Mouse (Mus musculus) limb, embryonic 14.5 days (tissue): ENCODE measurements at regions not wholly inside any gene's neighbourhood (a gene's known extent, or its start where the extent isn't known, plus 50 kb on each side); places are given as distances from the start of the nearest gene placed in this dataset.
"Not testable (repeated sequence)": the region's sequence is repeated elsewhere in the genome, so short reads cannot be mapped to it uniquely, and the experiment has no call there.

Experiments
- ATAC-seq: fragments of 200-750 bp; cut with Nextera tagmentation; 2 replicates; pipeline ENCODE4 v1.8.0; 2017; ENCODE audit warnings: low read depth, moderate number of reproducible peaks, moderate TSS enrichment; ENCODE audit not compliant: low FRiP score
- DNase-seq: peaks from one replicate; pipeline ENCODE4 v3.0.0-alpha.2; 2015; ENCODE audit warnings: low spot score
- H3K27ac ChIP-seq: fragments of 300-500 bp; sonication (generic); replicated peaks from 2 replicates; pipeline ENCODE4 v1.5.1; 2014; ENCODE audit warnings: low read depth, mild to moderate bottlenecking, low read length, moderate library complexity, mixed read lengths
- H3K27me3 ChIP-seq: fragments of 300-500 bp; sonication (generic); 2 replicates; pipeline ENCODE4 v1.6.1; 2014; ENCODE audit warnings: low read length, mixed read lengths; ENCODE audit not compliant: control insufficient read depth, insufficient read depth
- H3K36me3 ChIP-seq: fragments of 300-500 bp; sonication (generic); 2 replicates; pipeline ENCODE4 v1.6.1; 2014; ENCODE audit warnings: mild to moderate bottlenecking, low read length, moderate library complexity, mixed read lengths; ENCODE audit not compliant: control insufficient read depth, insufficient read depth
- H3K4me1 ChIP-seq: fragments of 300-500 bp; sonication (generic); 2 replicates; pipeline ENCODE4 v1.6.1; 2014; ENCODE audit warnings: antibody characterized with exemption, low read length, mixed read lengths; ENCODE audit not compliant: control insufficient read depth, insufficient read depth
- H3K4me2 ChIP-seq: fragments of 300-500 bp; sonication (generic); replicated peaks from 2 replicates; pipeline ENCODE4 v1.6.1; 2014; ENCODE audit warnings: low read depth, mild to moderate bottlenecking, low read length, moderate library complexity; ENCODE audit not compliant: severe bottlenecking
- H3K4me3 ChIP-seq: fragments of 300-500 bp; sonication (generic); replicated peaks from 2 replicates; pipeline ENCODE4 v1.5.1; 2014; ENCODE audit warnings: low read length
- H3K9ac ChIP-seq: fragments of 300-500 bp; sonication (generic); 2 replicates; pipeline ENCODE4 v1.6.1; 2014; ENCODE audit warnings: mild to moderate bottlenecking, low read depth, low read length, moderate library complexity; ENCODE audit not compliant: severe bottlenecking
- H3K9me3 ChIP-seq: fragments of 300-500 bp; sonication (generic); 2 replicates; pipeline ENCODE4 v1.6.1; 2016; ENCODE audit warnings: low read length; ENCODE audit not compliant: control insufficient read depth
- POLR2A ChIP-seq: fragments of 200-500 bp; IDR thresholded peaks from 2 replicates; pipeline ENCODE4 v1.8.0; 2012; ENCODE audit warnings: inconsistent platforms, mild to moderate bottlenecking, moderate library complexity, borderline replicate concordance; ENCODE audit not compliant: insufficient read depth, insufficient read length; ENCODE audit errors: extremely low read depth
- WGBS: fragments of 180-500 bp; shearing (Covaris S2); extraction: QIAGEN DNeasy Blood & Tissue Kit; methylation state at CpG from one replicate; pipeline ENCODE4 v1.1.7; 2014; 5-methylcytosine and 5-hydroxymethylcytosine counted together

- Histone ChIP-seq H3K9me3 (no peaks in the 10 kb centered on the region), H3K4me3 (no peak overlapping the region), H3K4me2 (no peak overlapping the region), H3K27ac (no peak overlapping the region), H3K27me3 (no peaks in the 10 kb centered on the region), H3K4me1 (no peaks in the 10 kb centered on the region), H3K36me3 (no peaks in the 10 kb centered on the region), H3K9ac (no peak overlapping the region)
- DNase-seq: no peak
- 71% methylated on average over 2 of the region's 2 CpGs for WGBS
- no peak for ATAC-seq
- no peak for TF ChIP-seq POLR2A
Measured at GRCm38 (mm10) chr5:61240498-61240897, 568.1 kb upstream of the G6pd2 start.

GRCm38 (mm10) chr5:61288506-61288905, 520.1 kb upstream of the G6pd2 start:
- not testable (repeated sequence) for H3K4me3 ChIP-seq, DNase-seq, ATAC-seq, H3K27ac ChIP-seq, H3K27me3 ChIP-seq, H3K9ac ChIP-seq, H3K4me1 ChIP-seq, H3K9me3 ChIP-seq, H3K36me3 ChIP-seq, H3K4me2 ChIP-seq
- 88% methylated on average over 15 of the region's 15 CpGs for WGBS

GRCm38 (mm10) chr5:61314951-61315350, 493.7 kb upstream of the G6pd2 start:
- Histone ChIP-seq H3K4me3 (no peak overlapping the region), H3K9me3 (no peaks in the 10 kb centered on the region), H3K4me1 (no peaks in the 10 kb centered on the region), H3K36me3 (no peaks in the 10 kb centered on the region), H3K27ac (no peak overlapping the region), H3K9ac (no peak overlapping the region), H3K4me2 (no peak overlapping the region), H3K27me3 (no peaks in the 10 kb centered on the region)
- DNase-seq (no peak), ATAC-seq (no peak)
- TF ChIP-seq POLR2A: no peak
- WGBS: 71% methylated on average over 5 of the region's 5 CpGs

GRCm38 (mm10) chr5:61351372-61351771, 457.2 kb upstream of the G6pd2 start:
- no peak for TF ChIP-seq POLR2A
- Histone ChIP-seq H3K27me3 (no peaks in the 10 kb centered on the region), H3K4me1 (no peaks in the 10 kb centered on the region), H3K4me2 (no peak overlapping the region), H3K36me3 (no peaks in the 10 kb centered on the region), H3K4me3 (no peak overlapping the region), H3K9ac (no peak overlapping the region), H3K9me3 (no peaks in the 10 kb centered on the region), H3K27ac (no peak overlapping the region)
- WGBS: 88% methylated on average over 1 of the region's 1 CpGs
- ATAC-seq: no peak
- no peak for DNase-seq

- Histone ChIP-seq H3K4me2 (no peak overlapping the region), H3K9ac (no peak overlapping the region), H3K27me3 (no peaks in the 10 kb centered on the region), H3K27ac (no peak overlapping the region), H3K36me3 (no peaks in the 10 kb centered on the region), H3K9me3 (no peaks in the 10 kb centered on the region), H3K4me1 (no peaks in the 10 kb centered on the region), H3K4me3 (no peak overlapping the region)
- DNase-seq (no peak), ATAC-seq (no peak)
- WGBS: 84% methylated on average over 6 of the region's 6 CpGs
- TF ChIP-seq POLR2A: no peak
Measured at GRCm38 (mm10) chr5:61355263-61355981, 453.2 kb upstream of the G6pd2 start.
